In the genomic region with DNA sequence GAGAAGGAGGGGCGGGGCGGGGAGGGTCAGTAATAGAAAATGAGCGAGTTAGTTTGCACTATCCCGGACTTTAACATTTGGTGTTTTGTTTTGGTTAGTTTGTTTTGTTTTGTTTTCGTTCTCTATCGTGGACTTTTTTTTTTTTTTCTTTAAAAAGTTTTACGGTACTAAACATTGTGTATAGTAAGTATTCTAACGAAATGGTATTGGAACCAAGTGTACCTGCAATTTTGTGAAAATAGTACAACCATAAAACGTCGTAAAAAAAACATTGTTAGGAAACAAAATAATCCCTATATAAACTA, we compare ENCODE assay signal across 8 mouse cellular contexts. TPM values are rescaled to one million over a fixed set of nuclear protein-coding genes. Genes with fewer than 3 reads are reported as not detected.
DNase-seq lines count a peak whose midpoint lies in the region; ATAC-seq and TF ChIP-seq lines count a peak whose summit lies in the region.

A gene (minus strand): TSS at position 6 of the 305 bp plus-strand sequence.

- no peaks in the 10 kb centered on the region for H3K27me3 ChIP-seq in lung, embryonic 15.5 days
- no peaks in the 10 kb centered on the region for H3K27me3 ChIP-seq in limb, embryonic 10.5 days (ENCODE audit: low read depth, poor library complexity, severe bottlenecking)
- H3K27me3 ChIP-seq in small intestine, adult 2 months (ENCODE audit: control insufficient read depth, insufficient read depth, low read length): no peaks in the 10 kb centered on the region

- H3K27ac ChIP-seq in lung, embryonic 15.5 days: peak within 1 kb of the TSS; percentile 11; the same call in 1 of the 2 replicates
- peak within 1 kb of the TSS; percentile 64 for H3K27ac ChIP-seq in limb, embryonic 10.5 days
- H3K27ac ChIP-seq in small intestine, adult 2 months (ENCODE audit: insufficient read depth, low read depth, low read length): peak within 1 kb of the TSS; percentile 48

- no peak for TF ChIP-seq POLR2A in small intestine, adult 2 months (IDR thresholded peaks at IDR 0.05; ENCODE audit: low read depth, low read length)

- ATAC-seq in lung, embryonic 15.5 days (ENCODE audit: borderline replicate concordance, extremely low read depth, low FRiP score, low TSS enrichment): no peak

- H3K9me3 ChIP-seq in lung, embryonic 15.5 days: no peaks in the 10 kb centered on the region
- H3K9me3 ChIP-seq in limb, embryonic 10.5 days (replicated peaks): no peaks in the 10 kb centered on the region

- WGBS in lung, embryonic 15.5 days: 14% methylated on average over 10 of the region's 10 CpGs
- 26% methylated on average over 10 of the region's 10 CpGs for WGBS in limb, embryonic 10.5 days
- 7% methylated on average over 10 of the region's 10 CpGs for WGBS in small intestine, adult 2 months

- H3K36me3 ChIP-seq in lung, embryonic 15.5 days: no peaks in the 10 kb centered on the region
- no peaks in the 10 kb centered on the region for H3K36me3 ChIP-seq in limb, embryonic 10.5 days
- H3K36me3 ChIP-seq in small intestine, adult 2 months (ENCODE audit: control insufficient read depth, insufficient read depth, low read length): 0 out of 2 replicates have a peak, but pooled peaks cover 1% of the 10 kb centered on the region

- H3K4me2 ChIP-seq in lung, embryonic 15.5 days: peak within 1 kb of the TSS; percentile 62

- TF ChIP-seq CTCF in small intestine, adult 2 months (IDR thresholded peaks at IDR 0.05; ENCODE audit: extremely low read depth, insufficient read length, insufficient replicate concordance, low read depth, low read length): no peak

- peak within 1 kb of the TSS; percentile 38 for H3K9ac ChIP-seq in lung, embryonic 15.5 days

- no peak for DNase-seq in lung, postnatal 14 days
- DNase-seq in gonadal fat pad, adult 2 months (ENCODE audit: low read depth): no peak
- DNase-seq in limb, embryonic 10.5 days (ENCODE audit: low spot score): no peak
- no peak for DNase-seq in ovary, postnatal 14 days (ENCODE audit: low spot score)
- DNase-seq in urinary bladder, postnatal 36 days (ENCODE audit: low spot score in 2 of 2): no peak
- no peak for DNase-seq in gastrocnemius, adult 18-20 months (ENCODE audit: low spot score)

- peak within 1 kb of the TSS; percentile 44 for H3K4me3 ChIP-seq in lung, embryonic 15.5 days
- H3K4me3 ChIP-seq in limb, embryonic 10.5 days: peak within 1 kb of the TSS; percentile 52
- H3K4me3 ChIP-seq in small intestine, adult 2 months (ENCODE audit: low read depth, low read length): peak within 1 kb of the TSS; percentile 75

- H3K4me1 ChIP-seq in lung, embryonic 15.5 days: no peaks in the 10 kb centered on the region
- H3K4me1 ChIP-seq in limb, embryonic 10.5 days: no peaks in the 10 kb centered on the region
- H3K4me1 ChIP-seq in small intestine, adult 2 months (ENCODE audit: control insufficient read depth, insufficient read depth, insufficient read length, low read length): no peaks in the 10 kb centered on the region

RNA-seq across cellular contexts. Expression of the gene that starts here (rescaled TPM):
- 4.8 TPM in 2 replicates for polyA plus RNA-seq in lung, embryonic 15.5 days (2015; fragmentation: Nextera tagmentation; extraction: Ambion mirVana)
- polyA plus RNA-seq in gonadal fat pad, adult 2 months (2012; rRNA removed): 13.4 and 16.9 TPM in 2 replicates
- 1.8 and 2.1 TPM in 2 replicates for polyA plus RNA-seq in limb, embryonic 10.5 days (2016; fragmentation: Nextera tagmentation; extraction: Ambion mirVana)
- polyA plus RNA-seq in small intestine, adult 2 months (2012; rRNA removed): 1.9 and 2.7 TPM in 2 replicates
- total RNA-seq in gastrocnemius, adult 18-20 months (2021): 1 to 10 TPM; 1.9 to 2.7 TPM

Comparison
In these comparisons a context has a peak if more than half of its experiments do, and no peak if none do; other contexts are left out.
1. H3K27ac ChIP-seq: peak in every context shown above with its lines; median percentile 64 in limb, embryonic 10.5 days; 48 in small intestine, adult 2 months; 11 in lung, embryonic 15.5 days.